Mouse (Mus musculus) cerebellum, adult 11 months (tissue): ENCODE results near the gene Trim31.

Experiments used
- DNase-seq: peaks from one replicate; pipeline ENCODE4 v3.0.0; 2022

Trim31 gene

DNA sequence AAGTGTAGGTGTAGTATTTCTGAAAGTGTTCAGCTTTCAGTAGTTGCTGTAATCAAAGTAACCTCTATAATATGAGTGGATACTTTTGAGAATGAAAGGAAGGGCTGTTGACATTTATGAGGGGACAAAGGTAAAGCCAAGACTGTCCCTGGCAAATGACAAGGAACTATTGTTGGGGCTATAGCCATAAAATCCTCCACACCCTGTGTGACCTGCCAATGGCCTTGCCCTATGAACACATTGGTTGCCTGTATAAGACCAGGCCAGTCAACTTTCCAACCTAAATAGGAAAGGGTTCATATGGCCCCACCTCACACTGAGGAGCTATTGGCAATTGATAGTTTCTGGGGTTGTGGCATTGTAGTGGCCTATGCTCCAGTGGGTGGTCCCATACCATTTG, 853 bp upstream of the Trim31 start:
- DNase-seq: no peak

- no peak for DNase-seq
Measured at GRCm38 (mm10) chr17:36899376-36899775, 1.5 kb downstream of the Trim31 start.

DNA sequence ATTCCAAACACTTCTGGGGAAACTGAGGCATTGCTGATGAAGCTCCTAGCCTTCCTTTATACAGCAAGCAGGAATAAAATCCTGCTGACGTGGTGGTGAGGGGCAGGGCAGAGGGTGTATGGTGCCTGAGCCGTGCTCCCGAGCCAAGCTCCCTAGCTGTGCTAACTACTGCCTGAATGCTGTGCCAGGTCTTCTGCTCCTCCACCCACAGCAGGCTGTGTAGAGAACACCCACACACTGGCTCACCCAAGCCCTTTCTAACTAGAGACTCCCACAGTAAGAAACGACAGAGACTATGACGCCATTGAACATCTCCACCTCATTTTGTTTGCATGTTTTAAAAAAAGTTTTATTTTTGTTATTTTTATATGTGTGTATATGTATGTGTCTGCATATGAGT, 2.1 kb downstream of the Trim31 start:
- no peak for DNase-seq

- DNase-seq: no peak
Measured at GRCm38 (mm10) chr17:36900691-36901090, 2.8 kb downstream of the Trim31 start.

GRCm38 (mm10) chr17:36903651-36904050, 5.7 kb downstream of the Trim31 start:
- no peak for DNase-seq

GRCm38 (mm10) chr17:36908235-36908634, 10.3 kb downstream of the Trim31 start:
- no peak for DNase-seq

- DNase-seq: no peak
Measured at GRCm38 (mm10) chr17:36909802-36910201, 11.9 kb downstream of the Trim31 start.

DNA sequence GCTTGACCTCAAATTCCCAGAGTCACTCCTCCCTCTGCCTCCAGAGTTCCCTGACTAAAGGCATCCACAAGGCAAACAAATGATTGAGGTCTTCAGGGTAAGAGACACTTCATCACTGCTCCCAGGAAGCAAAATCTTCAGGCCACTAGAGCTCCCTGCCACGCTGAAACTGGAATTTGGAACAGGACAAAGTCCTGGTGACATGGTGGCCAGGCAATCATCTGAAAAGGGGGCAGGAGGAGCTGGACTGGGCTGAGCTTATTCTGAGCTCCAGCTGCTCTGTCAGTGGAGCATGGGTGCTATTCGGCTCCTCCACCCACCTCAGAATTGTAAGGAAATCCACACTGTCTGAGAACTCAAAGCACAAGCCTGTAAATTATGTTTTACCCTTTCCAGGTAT, 14.1 kb downstream of the Trim31 start:
- no peak for DNase-seq

- peak; percentile 59 for DNase-seq
Measured at GRCm38 (mm10) chr17:36914108-36914507, 16.2 kb downstream of the Trim31 start.

DNA sequence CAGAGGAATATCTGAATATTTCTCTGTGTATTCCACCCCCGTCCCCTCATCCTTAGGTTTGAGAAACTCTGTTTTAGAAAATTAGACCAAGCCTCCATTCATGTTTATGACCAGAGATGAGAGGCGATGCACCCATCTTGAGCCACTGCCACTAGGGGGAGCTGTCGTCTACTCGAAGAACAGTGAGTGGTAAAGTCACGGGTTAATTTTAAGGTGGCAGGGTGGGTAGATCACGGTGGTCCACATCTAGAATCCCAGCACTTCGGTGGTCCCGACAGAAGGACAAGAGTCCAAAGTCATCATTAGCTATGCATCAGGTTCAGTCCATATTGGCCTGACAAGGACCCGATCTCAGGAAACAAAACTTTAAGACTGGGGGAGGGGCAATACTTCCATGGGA, 17.2 kb downstream of the Trim31 start:
- peak; percentile 31 for DNase-seq

GRCm38 (mm10) chr17:36920239-36920638, 22.3 kb downstream of the Trim31 start:
- no peak for DNase-seq

GRCm38 (mm10) chr17:36922715-36923114, 24.8 kb downstream of the Trim31 start:
- DNase-seq: no peak

- DNase-seq: no peak
Measured at GRCm38 (mm10) chr17:36923491-36923890, 25.6 kb downstream of the Trim31 start.

- no peak for DNase-seq
Measured at GRCm38 (mm10) chr17:36927496-36928120, 29.7 kb downstream of the Trim31 start.

DNA sequence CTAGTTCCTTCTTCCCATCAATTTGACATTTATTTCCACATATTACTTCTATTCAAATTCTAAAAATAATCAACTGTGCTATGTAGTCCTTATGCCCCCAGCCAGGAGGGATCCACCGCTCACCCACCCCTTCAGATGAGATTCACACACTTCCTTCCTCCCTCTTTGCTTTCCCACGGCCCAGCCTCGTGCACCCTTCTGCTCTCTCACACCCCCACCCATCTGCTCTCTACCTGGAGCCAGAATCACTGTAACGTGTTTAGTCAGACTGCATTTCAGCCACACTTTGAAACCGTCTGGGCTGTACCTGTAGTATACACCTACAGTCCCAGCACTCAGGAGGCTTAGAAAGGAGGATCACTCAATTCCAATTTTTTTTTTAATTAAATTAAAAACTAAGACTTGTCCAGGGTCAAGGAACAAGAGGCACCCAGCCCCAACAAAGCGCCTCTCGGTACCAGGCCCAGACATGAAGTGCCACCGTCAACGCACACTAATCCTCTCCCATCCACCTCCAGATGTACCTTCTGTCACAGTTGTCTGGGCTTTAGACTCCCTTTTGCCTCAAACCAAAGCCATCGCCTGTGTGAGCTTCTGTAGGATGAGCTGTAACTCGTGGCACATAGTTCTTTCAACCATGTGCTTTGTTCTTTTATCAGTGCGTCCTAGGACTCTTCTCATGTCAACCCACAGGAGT, 31.5 kb downstream of the Trim31 start:
- DNase-seq: no peak

- DNase-seq: no peak
Measured at GRCm38 (mm10) chr17:36930233-36930632, 32.3 kb downstream of the Trim31 start.

- no peak for DNase-seq
Measured at GRCm38 (mm10) chr17:36931130-36931529, 33.2 kb downstream of the Trim31 start.

DNA sequence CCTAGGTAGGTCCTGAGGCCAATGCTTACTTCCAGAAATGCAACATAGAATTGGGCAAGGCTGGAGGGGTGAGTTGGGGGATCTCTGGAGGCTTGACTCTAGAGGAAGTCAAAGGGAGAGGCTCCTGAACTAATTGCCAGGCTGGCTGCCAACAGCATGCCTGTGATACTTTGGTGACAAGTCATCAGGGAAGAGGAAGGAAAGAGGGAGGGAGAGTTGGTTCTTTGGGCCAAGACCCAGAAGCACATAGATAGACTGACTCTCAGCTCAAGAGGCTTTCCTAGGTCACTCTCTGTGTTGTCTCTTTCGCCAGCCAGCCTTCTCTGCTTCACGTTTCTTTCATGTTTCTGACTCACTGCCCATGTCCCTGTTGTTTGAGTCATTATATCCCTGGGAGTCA, 33.9 kb downstream of the Trim31 start:
- no peak for DNase-seq

DNA sequence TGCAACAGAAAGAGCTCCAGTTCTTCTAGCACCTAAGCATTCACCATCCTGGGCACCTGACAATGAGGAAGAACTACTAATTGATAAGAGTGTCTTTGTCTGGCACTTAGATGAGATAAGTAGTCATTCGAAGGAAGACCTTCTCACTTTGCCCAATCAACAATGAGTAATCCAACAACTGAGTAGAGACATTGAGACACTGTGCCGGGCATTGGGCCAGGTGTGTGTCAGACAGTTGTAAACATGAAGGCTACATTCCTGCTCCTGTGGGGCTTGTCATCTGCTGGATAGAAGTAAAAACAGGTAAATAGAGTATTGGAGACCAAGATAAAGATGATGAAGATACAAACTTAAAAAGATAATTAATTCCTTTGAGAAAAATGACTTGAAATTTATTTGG, 40.1 kb downstream of the Trim31 start:
- DNase-seq: no peak

DNA sequence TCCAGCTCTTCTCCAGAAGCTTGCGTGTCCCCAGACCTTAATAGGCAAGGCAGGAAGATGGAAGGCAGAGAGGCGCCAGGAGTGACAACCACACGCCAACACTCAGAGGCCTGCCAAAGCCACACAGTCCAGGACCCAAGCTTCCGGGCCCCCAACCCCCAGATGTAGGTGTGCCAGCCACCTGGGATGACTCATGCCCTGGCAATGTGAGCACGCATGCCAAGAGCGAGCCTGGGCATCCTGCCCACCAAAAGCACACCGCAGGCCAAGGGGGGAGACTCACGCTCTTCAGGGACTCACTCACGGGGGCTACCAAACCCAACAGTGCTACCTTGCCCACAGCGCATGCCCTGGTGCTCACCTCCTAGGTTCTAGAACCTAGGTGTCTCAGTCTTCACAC, 44.5 kb downstream of the Trim31 start:
- DNase-seq: peak; percentile 78

DNA sequence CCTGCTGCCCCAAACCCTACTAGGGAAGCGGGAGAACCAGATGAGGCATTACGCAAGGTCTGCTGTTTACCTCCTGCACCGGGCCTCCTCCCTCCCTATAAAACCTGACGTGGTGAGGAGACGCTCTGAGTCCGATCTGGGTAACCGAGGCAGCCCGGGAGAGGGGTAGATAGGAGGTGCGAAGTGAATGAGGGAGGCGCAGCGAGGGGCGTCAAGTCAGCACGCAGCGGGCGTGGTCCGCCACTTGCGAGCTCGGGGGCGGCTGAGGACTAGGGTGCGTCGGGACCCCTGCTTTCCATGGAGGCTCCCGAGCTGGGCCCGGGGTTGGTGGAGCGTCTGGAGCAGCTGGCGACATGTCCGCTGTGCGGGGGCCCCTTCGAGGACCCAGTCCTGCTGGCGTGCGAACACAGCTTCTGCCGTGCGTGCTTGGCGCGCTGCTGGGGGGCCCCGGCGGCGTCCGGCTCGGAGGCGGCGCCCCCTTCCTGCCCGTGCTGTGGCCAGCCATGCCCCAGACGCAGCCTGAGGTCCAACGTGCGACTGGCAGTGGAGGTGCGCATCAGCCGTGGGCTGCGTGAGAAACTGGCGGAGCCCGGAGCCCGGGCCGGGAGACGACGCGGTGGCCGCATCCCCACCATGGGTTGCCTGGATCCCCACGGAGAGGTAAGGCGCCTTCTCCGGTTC, 45.0 kb downstream of the Trim31 start, which contains the start of gene Rnf39:
Gene Rnf39, plus strand, starts transcription at position 128 of the 681 bp plus-strand sequence.
- peak; percentile 56 for DNase-seq

GRCm38 (mm10) chr17:36943691-36944090, 45.8 kb downstream of the Trim31 start:
- DNase-seq: no peak

DNA sequence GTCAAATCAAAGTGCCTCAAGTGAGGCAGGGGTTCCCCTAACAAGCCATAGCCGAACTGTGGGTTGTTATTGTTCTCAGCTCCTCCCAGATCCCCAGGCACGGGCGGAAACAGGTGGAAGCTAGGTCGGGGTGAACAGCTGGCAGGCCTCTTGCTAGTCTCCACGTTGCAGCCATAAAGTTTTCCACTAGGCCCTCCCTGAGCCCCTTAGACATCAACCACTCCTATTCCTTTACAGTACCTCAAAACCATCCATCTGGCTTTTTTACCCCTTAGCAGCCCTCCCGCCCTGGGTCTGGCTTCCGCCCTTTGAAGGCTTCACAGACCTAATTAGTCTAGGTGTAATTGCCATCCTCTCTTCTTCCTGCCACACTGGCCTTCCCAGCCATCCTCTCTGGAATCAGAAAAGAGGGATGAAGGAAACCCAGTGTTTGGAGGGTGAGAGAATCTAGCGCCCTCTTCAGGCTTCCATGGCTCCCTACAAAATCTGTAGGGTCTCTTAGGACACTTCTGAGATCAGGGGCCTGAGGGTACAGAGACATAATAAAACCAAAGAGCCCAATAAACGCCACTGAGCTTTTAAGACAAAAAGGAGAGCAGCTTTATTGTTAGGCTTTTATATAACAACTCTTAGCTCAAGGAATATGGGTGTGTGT, 46.3 kb downstream of the Trim31 start:
- peak; percentile 36 for DNase-seq
